Mouse (Mus musculus) CH12.LX (cell line): ENCODE results near the gene Opn4. TPM values are rescaled to one million over a fixed set of nuclear protein-coding genes. Genes with fewer than 3 reads are reported as not detected.

ENCODE experiments used
- DNase-seq: peaks from one replicate; pipeline ENCODE4 v3.0.0-alpha.2; 2013; ENCODE audit errors: extremely low read depth
- H3K27ac ChIP-seq: 2 replicates; pipeline ENCODE4 v1.5.1; 2012; ENCODE audit warnings: low read depth, mild to moderate bottlenecking, control low read depth, moderate library complexity; ENCODE audit not compliant: insufficient read depth
- H3K27me3 ChIP-seq: replicated peaks from 2 replicates; pipeline ENCODE3; 2012; ENCODE audit warnings: inconsistent platforms
- H3K36me3 ChIP-seq, 2 experiments: replicated peaks in 1 of 2; 2 replicates each; pipeline versions ENCODE3 to v1.6.1; 2012; ENCODE audit warnings: inconsistent platforms in 1 of 2, low read length in 1 of 2, mild to moderate bottlenecking in 1 of 2, mixed read lengths in 1 of 2, moderate library complexity in 1 of 2; ENCODE audit not compliant: control insufficient read depth in 1 of 2, insufficient read depth in 1 of 2
- H3K4me1 ChIP-seq, 2 experiments: 2 replicates each; pipeline ENCODE4 v1.6.1; 2012; ENCODE audit warnings: inconsistent platforms in 1 of 2, moderate library complexity in 1 of 2; ENCODE audit not compliant: insufficient read depth in 2 of 2, control insufficient read depth in 1 of 2
- H3K4me2 ChIP-seq: 2 replicates; pipeline ENCODE4 v1.6.1; 2012; ENCODE audit warnings: low read depth, mild to moderate bottlenecking, control low read depth; ENCODE audit not compliant: poor library complexity, insufficient read depth, severe bottlenecking
- H3K4me3 ChIP-seq, 3 experiments: fragments of 150-350 bp in 1 of 3; sonication (generic) in 1 of 3; replicated peaks in 1 of 3; 2 replicates each; pipeline versions ENCODE3 to v1.5.1; 2011 to 2012; ENCODE audit warnings: low read depth in 2 of 3, low read length in 2 of 3, mild to moderate bottlenecking in 2 of 3, moderate library complexity in 2 of 3, control low read depth in 1 of 3, improper control_type of control experiment in 1 of 3, inconsistent platforms in 1 of 3, mixed read lengths in 1 of 3; ENCODE audit not compliant: poor library complexity in 1 of 3
- H3K79me2 ChIP-seq: replicated peaks from 2 replicates; pipeline ENCODE4 v1.6.1; 2012; ENCODE audit warnings: mild to moderate bottlenecking, moderate library complexity; ENCODE audit not compliant: control insufficient read depth, poor library complexity, insufficient read depth, severe bottlenecking; ENCODE audit errors: extremely low read depth
- H3K9ac ChIP-seq: 2 replicates; pipeline ENCODE4 v1.6.1; 2012; ENCODE audit warnings: low read depth, mild to moderate bottlenecking, control low read depth, moderate library complexity; ENCODE audit not compliant: insufficient read depth
- H3K9me3 ChIP-seq: replicated peaks from 2 replicates; pipeline ENCODE3; 2012; ENCODE audit warnings: low read length, inconsistent platforms, mixed read lengths
- CTCF ChIP-seq, 2 experiments: IDR thresholded peaks in 1 of 2; conservative IDR thresholded peaks in 1 of 2; 2 replicates each; pipeline ENCODE4 v1.5.1; 2011 to 2012; ENCODE audit warnings: low read depth in 2 of 2, low read length in 2 of 2, improper control_type of control experiment in 1 of 2, inconsistent platforms in 1 of 2, mild to moderate bottlenecking in 1 of 2, moderate library complexity in 1 of 2
- E2F4 ChIP-seq: IDR thresholded peaks from 2 replicates; pipeline ENCODE4 v1.6.1; 2011; ENCODE audit warnings: low read depth, low read length, improper control_type of control experiment; ENCODE audit not compliant: insufficient replicate concordance
- MAZ ChIP-seq: IDR thresholded peaks from 2 replicates; pipeline ENCODE4 v1.6.1; 2012; ENCODE audit warnings: low read depth, mild to moderate bottlenecking, inconsistent platforms, low read length, improper control_type of control experiment, moderate library complexity
- RAD21 ChIP-seq: IDR thresholded peaks from 2 replicates; pipeline ENCODE4 v1.6.1; 2011; ENCODE audit warnings: low read depth, mild to moderate bottlenecking, low read length, improper control_type of control experiment, moderate library complexity
- UBTF ChIP-seq: IDR thresholded peaks from 2 replicates; pipeline ENCODE4 v1.6.1; 2012; ENCODE audit warnings: low read depth, mild to moderate bottlenecking, inconsistent platforms, low read length, improper control_type of control experiment, moderate library complexity
- USF1 ChIP-seq: IDR thresholded peaks from 2 replicates; pipeline ENCODE4 v1.6.1; 2014; ENCODE audit warnings: low read depth, mild to moderate bottlenecking, inconsistent platforms, low read length, improper control_type of control experiment
- dilution Hi-C: fragments of 300-500 bp; cut with MboI; formaldehyde crosslinking; loops from 2 replicates; pipeline ENCODE4 v1.14.3; 2020; ENCODE audit warnings: low sequenced_read_pairs; ENCODE audit not compliant: extremely low pct_unique_long_range_greater_than_20kb, extremely low pct_ligation_motif_present
- in situ Hi-C: fragments of 300-500 bp; cut with MboI; formaldehyde crosslinking; loops from 3 replicates; pipeline ENCODE4 v1.14.3; 2019; ENCODE audit warnings: low sequenced_read_pairs, low pct_ligation_motif_present, low pct_unique_long_range_greater_than_20kb, mixed read lengths
- polyA plus RNA-seq: library from polyadenylated mRNA; unstranded; fragments of >175 nt; gene quantifications from 2 replicates; pipeline ENCODE4 v1.2.1, GENCODE M21; 2012; ENCODE audit warnings: low read depth; ENCODE audit not compliant: insufficient read length
- total RNA-seq, 2 experiments: library from RNA; depleted of rRNA; stranded (reverse); fragments of 300-350 nt in 1 of 2; fragments of >200 nt in 1 of 2; gene quantifications; 2 replicates each; pipeline ENCODE4 v1.2.3; 2012 to 2014

Opn4 gene
- total and polyA plus RNA-seq, 3 experiments: not detected

DNA sequence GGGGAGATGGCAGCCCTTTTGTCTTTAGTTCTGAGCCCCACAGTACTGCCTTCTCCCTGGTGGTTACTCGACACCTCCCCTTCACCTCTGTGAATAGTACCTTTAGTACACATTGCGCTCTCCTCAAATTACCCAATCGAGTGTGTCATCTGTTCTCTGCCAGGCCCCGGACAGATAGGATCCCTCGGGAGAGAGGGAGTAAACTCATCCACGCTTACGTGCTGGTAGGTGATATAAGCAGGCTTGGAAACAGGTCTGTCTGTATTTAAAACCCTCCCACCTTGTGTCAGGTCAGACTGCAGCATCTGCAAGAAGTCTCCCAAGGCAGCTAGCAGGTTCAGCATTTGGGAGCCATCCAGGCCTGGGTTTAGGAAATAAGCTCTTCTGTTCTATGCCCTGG is 35.2 kb upstream of the Opn4 start:
- Histone ChIP-seq H3K4me3 (no peak overlapping the region), H3K36me3 (no peaks in the 10 kb centered on the region), H3K4me1 (no peaks in the 10 kb centered on the region), H3K4me2 (no peak overlapping the region), H3K27me3 (no peaks in the 10 kb centered on the region), H3K27ac (no peak overlapping the region), H3K79me2 (no peaks in the 10 kb centered on the region), H3K9ac (no peak overlapping the region), H3K9me3 (no peaks in the 10 kb centered on the region)
- DNase-seq: no peak
- TF ChIP-seq CTCF (conservative IDR thresholded peaks at IDR 0.05 in 1 of 2, IDR thresholded peaks at IDR 0.05 in 1 of 2; ENCODE audit: low read depth in 2 of 2, low read length in 2 of 2) (no peak), E2F4 (no peak), USF1 (no peak), UBTF (no peak)
- dilution Hi-C loops (no loop called here), in situ Hi-C loops (no loop called here)

DNA sequence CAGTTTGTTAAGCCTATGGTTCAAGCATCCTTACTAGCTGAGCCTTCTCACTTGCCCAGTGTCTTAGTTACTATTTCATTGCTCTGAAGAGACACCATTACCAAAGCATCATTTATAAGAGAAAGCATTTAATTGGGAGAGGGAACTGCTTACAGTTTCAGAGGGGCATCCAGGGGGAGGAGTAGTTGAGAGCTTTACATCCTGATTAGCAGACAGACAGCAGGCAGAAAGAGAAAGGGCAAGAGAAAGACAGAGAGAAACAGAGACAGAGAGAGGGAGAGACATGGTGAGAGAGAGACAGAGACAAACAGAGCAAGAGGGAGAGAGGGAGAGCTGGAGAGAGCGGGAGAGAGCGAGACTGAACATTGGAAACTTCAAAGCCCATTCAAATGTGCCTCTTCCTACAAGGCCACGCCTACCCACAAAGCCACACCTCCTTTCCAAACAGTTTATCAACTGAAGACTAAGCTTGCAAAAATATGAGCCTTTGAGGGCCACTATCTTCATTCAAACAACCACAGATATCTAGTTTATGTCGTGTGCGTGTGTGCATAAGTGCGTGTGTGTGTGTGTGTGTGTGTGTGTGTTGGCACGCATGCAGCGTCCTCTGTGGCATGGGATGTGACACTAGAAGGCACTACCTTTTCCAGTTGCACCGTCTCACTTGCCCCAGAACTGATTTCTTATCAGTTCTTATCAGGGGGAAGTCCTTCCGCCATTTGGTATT is 32.9 kb upstream of the Opn4 start:
- Histone ChIP-seq H3K36me3 (no peaks in the 10 kb centered on the region), H3K27me3 (no peaks in the 10 kb centered on the region), H3K9me3 (no peaks in the 10 kb centered on the region), H3K4me2 (no peak overlapping the region), H3K4me1 (no peaks in the 10 kb centered on the region), H3K27ac (no peak overlapping the region), H3K4me3 (no peak overlapping the region), H3K9ac (no peak overlapping the region), H3K79me2 (no peaks in the 10 kb centered on the region)
- in situ Hi-C loops: no loop called here
- no peak for DNase-seq
- dilution Hi-C loops: no loop called here
- no peak for TF ChIP-seq RAD21

DNA sequence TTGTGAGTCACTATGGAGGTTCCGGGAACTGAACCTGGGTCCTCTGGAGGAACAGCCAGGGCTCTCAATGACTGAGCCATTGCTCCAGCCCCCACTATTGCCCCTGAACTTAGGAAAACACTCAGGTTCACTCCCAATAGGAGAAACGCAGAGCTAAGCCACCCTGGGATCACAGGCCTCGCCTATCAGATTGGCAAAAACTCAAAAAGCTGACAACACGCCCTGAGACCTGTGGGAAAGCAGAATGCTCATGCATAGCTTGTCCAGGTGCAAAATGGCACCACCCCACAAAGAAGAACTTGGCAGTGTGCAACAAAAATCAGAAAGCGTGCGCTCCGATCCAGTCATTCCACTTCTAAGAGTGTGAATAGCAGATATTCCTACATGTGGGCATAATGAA is 26.9 kb upstream of the Opn4 start:
- in situ Hi-C loops: loop anchor here (10.0 kb wide), 1 partner anchor 48 kb away; the partner anchor contains the start of gene Wapl
- no peaks in the 10 kb centered on the region for H3K9me3 ChIP-seq

More for the DNA sequence above, 26.9 kb upstream of the Opn4 start:
- no peaks in the 10 kb centered on the region for H3K79me2 ChIP-seq
- H3K27me3 ChIP-seq: no peaks in the 10 kb centered on the region
- no peak overlapping the region for H3K9ac ChIP-seq
- peaks cover 0 to 2% of the 10 kb centered on the region in 2 experiments; a peak in 1 of 4 replicates for H3K4me1 ChIP-seq
- no peak for DNase-seq
- TF ChIP-seq MAZ (no peak), USF1 (no peak), RAD21 (no peak)
- no peaks in the 10 kb centered on the region for H3K36me3 ChIP-seq
- H3K4me3 ChIP-seq: no peak overlapping the region
- dilution Hi-C loops: no loop called here
- no peak overlapping the region for H3K27ac ChIP-seq
- H3K4me2 ChIP-seq: no peak overlapping the region
